Mouse (Mus musculus) ES-Bruce4 (cell line): ENCODE data around the gene Nhlrc4.

Experiments
- EP300 ChIP-seq: IDR thresholded peaks from 2 replicates; pipeline ENCODE4 v1.6.1; 2011; ENCODE audit warnings: low read depth, low read length; ENCODE audit not compliant: insufficient read depth
- POLR2A ChIP-seq: IDR thresholded peaks from one replicate; pipeline ENCODE4 v1.8.1; 2011; ENCODE audit warnings: low read length; ENCODE audit not compliant: insufficient read depth

DNA sequence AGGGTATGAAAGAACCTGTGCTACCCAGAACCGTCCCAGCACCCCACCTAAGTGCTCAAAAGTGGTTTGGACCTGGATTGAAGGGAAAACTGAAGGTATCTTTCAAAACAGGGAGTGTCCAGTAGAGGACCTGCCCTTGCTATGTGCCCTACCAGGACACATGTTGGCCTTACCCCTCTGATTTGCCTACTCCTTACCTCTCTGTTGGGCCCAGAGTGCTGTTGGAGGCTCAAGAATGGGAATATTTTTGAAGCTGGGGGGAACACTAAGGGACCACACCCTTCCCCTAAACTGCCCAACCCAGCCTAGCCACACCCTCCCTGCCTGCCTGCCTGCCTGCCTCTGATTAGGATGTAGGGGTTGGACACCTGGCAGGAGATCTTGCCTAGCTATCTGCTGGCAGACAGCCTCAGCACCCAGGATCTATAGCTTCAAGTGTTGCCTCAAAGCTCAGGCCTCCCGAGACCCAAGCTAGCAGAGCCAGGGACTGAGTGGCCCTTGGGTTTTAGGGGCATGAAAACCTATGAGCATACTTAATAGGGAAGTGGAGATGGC is 2.1 kb downstream of the Nhlrc4 start:
- TF ChIP-seq POLR2A (no peak), EP300 (no peak)
